Mouse (Mus musculus) effector memory CD4-positive, alpha-beta T cell, adult 7 months (primary cell): Measurements from ENCODE around the gene Foxo3. TPM values are rescaled to one million over a fixed set of nuclear protein-coding genes. Genes with fewer than 3 reads are reported as not detected.

Experiments used
- polyA plus RNA-seq: library from polyadenylated mRNA; unstranded; fragments of 100-300 nt; shearing (Covaris generic); gene quantifications from one replicate; pipeline ENCODE4 v1.2.1, GENCODE M21; 2017

Foxo3 gene
- polyA plus RNA-seq, result 8.1 TPM

GRCm38 (mm10) chr10:42276507-42277345 lies at the start of gene Foxo3:
Gene Foxo3 (minus strand): TSS chr10:42276755.

Other genes starting within 250 kb of the Foxo3 start
- gene Afg1l, start 201.8 kb upstream of the Foxo3 start, polyA plus RNA-seq, result 6.2 TPM
- gene Snx3, start 225.3 kb upstream of the Foxo3 start, polyA plus RNA-seq, result 312 TPM